Mouse (Mus musculus) embryonic fibroblast, embryonic 13.5 days (primary cell): ENCODE results near the gene Fbxl18.

Experiments
- CTCF ChIP-seq: IDR thresholded peaks from 2 replicates; pipeline ENCODE4 v1.5.1; 2011; ENCODE audit warnings: mild to moderate bottlenecking, control low read depth, low read length, moderate library complexity, borderline replicate concordance; ENCODE audit not compliant: insufficient read depth
- POLR2A ChIP-seq: IDR thresholded peaks from 2 replicates; pipeline ENCODE4 v1.6.1; 2011; ENCODE audit warnings: low read depth, mild to moderate bottlenecking, control low read depth, low read length, moderate library complexity

DNA sequence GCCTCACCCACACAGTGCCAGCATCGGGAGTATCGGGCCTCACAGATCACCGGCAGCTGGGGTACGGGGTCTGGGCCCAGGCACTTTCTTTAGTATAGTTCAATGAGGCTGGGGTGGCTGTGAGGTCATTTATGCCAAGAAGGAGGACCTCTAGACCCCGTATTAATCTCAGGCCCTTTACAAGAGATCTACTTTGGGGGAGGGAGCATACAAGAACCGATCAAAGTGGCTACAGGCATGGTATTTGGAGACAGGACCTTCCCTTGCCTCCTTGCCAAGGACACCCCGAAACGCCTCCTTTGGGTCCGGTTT is 73.3 kb downstream of the Fbxl18 start:
- TF ChIP-seq CTCF (no peak), POLR2A (no peak)
